Mouse (Mus musculus) lung, adult 18-20 months (tissue): ENCODE data around the gene Comp.

ENCODE experiments used
- DNase-seq, 2 experiments: peaks; one replicate each; pipeline ENCODE4 v3.0.0; 2022; ENCODE audit warnings: mixed read lengths in 2 of 2

The Comp gene

DNA sequence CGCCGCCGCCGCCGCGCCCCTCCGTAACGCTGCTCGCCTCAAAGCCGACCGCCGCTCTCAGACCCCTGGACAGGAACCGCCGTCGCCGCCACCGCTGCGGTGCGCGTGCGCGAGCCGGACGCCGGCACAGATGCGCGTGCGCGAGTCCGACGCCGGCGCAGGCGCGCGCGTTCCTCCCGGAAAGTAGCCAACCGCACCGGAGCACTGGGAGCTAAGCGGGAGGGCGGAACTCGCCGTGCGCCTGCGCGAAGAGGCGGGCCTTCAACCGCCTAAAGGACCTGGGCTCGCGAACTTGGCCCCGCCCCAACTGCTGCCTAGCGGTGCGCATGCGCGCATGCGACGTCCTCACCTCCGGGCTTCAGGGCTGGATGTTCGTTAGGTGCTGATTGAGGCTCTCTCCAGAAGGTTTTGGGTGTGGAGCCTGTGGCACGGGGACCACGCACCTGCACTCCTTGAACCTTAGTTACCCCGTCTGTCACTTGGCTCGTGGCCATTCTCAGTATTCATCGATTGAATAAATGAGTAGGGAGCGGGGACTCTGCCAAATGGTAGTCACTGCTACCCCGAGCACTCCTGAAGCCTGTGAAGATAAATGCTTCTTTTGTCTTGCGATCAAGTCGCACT, 20.1 kb upstream of the Comp start, which contains the start of gene Upf1:
TSS of gene Upf1 (minus strand) at position 85 of the 624 bp plus-strand sequence.
- DNase-seq: peak; percentile 98 to 99

DNA sequence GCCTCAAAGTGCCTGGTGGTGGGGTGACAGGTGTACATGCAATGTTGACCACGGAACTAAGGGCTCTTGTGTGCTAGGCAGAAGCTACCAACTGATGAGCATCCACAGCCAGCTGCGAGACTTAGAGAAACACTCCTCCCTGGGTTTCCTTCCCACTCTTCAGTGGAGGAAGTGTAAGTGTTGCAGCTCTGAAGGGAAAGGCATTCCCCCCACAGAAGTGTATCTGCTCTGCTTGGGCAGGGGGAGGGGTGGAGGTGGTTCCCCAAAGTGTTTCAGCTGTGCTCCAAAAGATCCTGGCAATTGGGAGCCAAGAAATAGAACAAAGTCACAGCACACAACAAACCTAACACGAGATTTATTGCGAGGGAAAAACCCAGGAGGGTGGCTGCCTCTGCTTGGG, 19.4 kb upstream of the Comp start:
- DNase-seq: no peak

DNA sequence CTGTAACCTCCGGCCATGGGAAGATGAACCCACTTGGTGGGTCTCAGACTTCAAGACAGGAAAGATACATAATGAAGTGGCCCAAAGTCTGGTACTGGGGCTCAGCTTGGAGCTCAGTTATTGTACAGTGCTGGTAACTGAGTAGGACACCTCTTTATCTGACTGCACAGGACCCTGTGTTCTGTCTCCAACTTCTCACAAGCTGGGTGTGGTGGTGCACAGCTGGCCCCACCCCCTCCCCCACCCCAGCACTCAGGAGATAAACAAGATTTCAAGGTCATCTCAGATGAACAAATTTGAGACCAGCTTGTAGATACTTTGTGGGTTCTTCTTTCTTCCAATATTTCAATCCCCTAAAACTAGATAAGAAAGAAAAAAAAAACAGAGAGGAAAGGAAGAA, 17.2 kb upstream of the Comp start:
- no peak for DNase-seq

DNA sequence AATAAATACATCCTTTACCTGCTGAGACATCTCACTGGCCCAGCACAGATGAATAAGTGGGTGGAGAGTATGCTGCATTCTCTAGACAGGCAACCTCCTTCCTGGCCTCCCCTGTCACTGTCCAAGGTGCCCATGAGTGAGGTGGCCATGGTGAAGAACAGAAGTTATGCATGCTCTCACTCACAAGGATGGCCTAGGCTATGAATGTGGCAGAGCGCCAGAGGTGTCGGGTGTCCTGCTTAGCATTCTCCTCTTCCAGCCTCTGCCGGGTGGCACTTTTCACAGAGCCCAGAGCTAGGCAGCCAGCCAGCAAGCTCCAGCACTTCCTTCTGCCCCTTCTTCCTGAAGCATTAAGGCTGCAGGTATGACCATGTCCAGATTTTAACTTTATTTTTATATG, 13.9 kb upstream of the Comp start:
- DNase-seq: peak in 1 of 2 experiments; percentile 46

DNA sequence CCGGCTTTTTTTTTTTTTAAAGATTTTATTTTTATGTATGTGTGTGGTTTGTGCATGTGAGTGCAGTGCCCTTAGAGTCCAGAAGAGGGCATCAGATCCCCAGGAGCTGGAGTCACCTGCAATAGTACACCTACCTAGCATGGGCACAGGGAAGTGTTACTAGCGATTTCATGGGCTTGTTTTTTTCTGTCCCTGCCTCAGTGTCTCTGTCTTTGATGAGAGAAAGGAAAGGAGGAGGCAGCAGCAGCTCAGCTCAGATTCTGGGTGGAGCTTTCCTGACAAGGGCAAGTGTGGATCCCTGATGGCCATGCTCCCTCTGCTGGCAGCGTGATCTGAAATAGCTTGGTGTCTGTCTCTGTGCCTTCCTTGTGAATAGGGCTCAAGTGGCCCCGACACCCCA, 12.6 kb upstream of the Comp start:
- no peak for DNase-seq

DNA sequence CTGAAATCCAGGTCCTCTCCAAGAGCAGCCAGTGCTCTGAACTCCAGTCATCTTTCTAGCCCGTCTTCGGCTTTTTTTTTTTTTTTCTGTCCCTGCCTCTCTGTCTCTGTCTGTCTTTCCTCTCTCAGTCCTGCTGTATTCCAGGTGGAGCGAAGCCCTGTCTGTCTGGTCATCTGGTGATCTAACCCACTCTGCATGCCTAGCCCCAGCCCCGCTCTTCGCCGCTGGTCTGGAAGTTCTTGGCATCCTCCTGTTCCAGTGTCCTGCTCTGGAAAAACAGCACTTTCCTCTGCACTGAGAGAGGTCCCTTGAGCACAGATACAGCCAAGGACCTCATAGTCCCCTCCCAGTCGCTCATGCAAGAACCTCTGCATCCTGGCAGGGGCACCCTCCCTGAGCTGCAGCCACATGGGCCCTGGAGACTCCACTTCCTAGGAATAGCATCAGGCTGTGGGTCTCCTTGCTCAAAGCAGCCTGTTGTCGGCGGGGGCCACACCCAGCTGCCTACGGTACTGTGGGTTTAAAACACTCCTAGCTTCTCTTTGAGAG, 11.8 kb upstream of the Comp start:
- DNase-seq: no peak

DNA sequence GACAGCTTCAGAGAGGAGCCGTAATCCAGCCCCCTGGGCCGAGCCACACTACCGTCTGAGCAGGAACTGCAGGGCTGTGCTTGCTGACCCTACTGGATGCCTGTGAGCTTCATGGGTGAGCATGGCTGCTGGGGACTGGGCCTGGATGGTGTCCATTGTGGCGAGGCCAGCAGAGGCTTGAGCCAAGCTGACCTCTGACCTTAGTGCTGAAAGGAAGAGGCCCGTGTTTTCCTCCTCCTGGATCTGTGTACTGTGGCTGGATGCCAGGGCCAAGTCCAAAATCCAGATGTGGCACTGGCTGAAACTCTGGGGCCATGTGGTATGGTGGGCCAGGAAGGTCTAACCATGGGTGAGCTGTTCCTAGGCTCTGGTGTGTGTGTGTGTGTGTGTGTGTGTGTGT, 9.3 kb upstream of the Comp start:
- peak in 1 of 2 experiments; percentile 40 for DNase-seq

DNA sequence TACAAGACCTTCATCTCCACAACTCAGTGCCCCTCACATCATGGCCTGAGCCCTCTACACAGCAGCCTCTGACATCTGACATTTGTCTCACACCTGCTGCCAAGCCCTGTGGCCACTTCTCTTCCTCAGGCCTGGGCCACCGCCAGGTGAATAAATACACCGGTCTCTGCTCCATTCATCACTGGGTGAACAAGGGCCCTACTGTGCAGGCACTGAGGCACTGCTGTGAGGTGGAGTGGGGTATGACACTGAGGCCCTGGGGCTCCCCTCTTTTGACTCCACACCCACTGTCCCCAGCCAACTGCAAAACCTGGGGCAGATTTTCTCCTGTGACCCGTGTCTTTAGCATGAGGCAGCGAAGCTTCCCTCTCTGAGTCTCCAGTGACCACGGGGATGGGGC, 6.8 kb upstream of the Comp start:
- DNase-seq: no peak

DNA sequence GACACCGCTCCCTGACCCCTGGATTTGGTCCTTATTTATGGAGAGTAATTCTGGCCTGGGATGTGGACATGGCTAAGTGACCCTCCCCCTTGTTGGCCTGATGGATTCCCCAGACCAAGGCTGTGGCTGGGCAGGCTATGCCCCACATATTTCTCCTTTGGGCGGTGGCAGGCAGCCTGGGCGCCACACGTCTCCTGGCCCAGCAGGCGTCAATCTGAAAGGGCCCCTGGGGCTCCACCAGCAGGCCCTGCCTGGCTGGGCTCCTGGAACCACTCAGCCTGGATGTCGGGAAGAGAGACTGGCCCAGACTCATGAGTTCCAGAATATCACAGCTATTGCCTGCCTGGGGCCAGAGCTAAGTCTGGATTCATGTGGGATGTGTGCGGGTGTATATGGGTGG, 2.9 kb upstream of the Comp start:
- no peak for DNase-seq

DNA sequence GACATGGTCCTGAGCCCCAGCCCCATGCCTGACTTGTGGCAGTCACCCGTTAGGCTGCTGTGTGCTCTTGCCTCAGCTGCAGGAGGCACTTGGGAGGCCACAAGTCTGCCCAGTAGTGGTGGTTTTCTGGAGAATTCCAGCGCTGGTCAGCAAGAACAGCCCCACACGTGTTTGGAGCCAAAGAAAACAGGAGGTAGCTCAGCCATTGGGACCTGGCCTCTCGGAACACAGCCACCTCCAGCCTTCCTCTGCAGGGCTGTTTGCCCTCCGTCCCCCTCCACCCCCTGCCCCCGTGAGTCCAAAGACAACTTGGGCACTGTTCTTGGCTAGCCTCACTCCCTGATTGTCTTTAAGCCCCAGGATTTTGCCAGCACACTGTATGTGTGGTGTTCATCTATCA, 1.4 kb upstream of the Comp start:
- DNase-seq: no peak

DNA sequence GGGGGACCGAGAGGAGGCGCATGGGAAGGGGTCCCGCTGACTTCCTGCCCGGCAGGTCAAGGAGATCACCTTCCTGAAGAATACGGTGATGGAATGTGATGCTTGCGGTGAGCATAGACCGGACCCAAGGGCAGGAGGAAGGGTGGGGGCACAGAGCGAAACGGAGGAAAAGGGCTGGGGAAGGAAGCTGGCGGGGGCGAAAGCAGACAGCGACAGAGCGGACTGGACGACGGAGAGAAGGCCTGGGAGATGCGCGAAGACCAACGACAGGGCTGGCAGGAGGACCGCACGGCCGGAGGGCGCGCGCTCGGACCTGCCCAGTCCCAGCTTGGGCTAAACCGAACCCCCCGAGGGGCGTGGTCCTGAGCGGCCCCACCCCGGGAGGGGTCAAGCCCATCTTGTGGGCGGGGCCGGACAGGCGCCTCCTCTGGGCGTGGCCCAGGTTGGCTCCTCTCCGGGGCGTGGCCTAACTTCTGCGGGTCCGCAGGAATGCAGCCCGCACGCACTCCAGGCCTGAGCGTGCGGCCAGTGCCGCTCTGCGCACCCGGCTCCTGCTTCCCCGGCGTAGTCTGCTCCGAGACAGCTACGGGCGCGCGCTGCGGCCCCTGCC, 1.1 kb downstream of the Comp start:
- DNase-seq: peak; percentile 80 to 85

DNA sequence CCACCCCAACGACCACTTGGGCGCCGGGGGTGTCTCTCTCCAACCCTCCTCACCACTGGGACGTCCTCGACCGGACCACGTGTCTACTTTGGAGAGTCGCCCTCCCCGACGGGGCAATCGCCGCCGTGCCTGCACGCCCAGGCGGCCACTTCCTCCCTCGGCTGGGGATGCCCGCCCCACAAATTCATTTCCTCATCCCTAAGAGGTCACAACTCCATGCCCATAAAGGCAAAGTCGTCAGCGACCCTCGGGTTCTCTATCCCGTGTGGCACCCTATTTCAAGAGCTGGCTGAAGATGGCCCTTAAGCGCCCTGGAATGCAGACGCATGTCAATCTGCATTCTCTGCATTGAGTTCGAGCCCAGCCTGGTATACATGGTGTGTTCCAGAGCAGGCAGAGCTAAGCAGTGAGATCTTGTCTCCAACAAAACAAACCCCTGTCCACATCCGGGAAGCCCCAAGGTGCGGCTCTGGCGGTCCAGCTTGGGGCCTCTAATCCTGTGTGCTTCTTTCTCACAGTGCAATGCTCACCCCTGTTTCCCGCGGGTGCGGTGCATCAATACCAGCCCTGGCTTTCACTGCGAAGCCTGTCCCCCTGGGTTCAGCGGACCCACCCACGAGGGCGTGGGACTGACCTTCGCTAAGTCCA, 2.0 kb downstream of the Comp start:
- DNase-seq: peak; percentile 27 to 41

DNA sequence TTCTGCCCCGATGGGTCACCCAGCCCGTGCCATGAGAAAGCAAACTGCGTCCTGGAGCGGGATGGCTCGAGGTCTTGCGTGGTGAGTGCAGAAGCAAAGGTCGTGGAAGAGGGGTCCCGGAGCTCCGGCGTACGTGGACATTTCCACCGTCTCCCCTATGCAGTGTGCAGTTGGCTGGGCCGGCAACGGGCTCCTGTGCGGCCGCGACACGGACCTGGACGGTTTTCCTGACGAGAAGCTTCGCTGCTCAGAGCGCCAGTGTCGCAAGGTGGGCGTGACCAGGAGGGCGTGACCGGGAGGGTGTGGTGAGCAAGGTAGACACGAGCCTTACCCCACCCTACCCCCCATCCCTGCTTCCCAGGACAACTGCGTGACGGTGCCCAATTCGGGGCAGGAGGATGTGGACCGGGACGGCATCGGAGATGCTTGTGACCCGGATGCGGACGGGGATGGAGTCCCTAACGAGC, 3.0 kb downstream of the Comp start:
- peak in 1 of 2 experiments; percentile 46 for DNase-seq

DNA sequence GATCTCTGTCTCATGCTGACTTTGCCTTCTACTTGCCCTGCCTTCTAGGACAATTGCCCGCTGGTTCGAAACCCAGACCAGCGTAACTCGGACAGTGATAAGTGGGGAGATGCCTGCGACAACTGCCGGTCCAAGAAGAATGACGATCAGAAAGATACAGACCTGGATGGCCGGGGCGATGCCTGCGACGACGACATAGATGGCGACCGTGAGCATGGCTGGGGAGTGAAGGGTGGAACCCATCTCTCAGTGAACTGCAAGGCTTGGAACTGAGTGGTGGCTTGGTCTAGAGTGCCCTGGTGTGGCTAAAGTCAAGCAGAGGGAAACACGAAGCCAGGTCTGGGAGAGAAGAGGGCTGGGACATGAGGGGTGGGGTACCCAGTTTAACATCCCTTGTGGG, 3.7 kb downstream of the Comp start:
- DNase-seq: no peak

DNA sequence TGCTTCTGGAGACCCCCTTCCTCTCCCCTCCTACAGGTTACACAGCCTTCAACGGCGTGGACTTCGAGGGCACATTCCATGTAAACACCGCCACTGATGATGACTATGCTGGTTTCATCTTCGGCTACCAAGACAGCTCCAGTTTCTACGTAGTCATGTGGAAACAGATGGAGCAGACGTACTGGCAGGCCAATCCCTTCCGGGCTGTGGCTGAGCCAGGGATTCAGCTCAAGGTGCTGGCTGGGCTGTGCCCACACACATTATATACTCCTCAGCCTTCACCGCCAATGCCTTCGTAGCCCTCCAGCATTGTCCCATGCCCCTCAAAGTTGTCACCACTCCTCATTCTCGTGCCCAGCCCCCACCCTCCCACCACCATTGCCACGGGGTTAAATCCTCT, 6.7 kb downstream of the Comp start:
- DNase-seq: no peak

DNA sequence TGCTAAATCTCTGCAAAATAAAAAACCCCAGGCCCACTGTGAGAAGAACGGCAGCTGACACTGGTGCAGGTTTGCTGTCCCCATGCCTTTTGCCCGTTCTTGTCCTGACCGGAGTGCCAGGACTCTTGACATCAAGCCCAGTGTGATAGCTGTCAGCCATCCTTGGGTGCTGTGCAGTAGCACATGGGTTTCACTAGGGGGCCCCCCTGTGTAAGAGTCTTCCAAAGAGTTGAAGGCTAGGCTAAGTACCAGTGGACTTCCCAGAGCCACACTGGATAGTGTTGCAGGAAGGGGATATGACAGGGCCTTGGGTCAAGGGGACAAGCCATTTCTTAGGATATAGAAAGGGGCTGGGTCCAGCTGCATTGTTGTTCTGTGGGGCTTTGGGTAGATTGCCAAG, 9.9 kb downstream of the Comp start:
- DNase-seq: peak; percentile 68 to 75

DNA sequence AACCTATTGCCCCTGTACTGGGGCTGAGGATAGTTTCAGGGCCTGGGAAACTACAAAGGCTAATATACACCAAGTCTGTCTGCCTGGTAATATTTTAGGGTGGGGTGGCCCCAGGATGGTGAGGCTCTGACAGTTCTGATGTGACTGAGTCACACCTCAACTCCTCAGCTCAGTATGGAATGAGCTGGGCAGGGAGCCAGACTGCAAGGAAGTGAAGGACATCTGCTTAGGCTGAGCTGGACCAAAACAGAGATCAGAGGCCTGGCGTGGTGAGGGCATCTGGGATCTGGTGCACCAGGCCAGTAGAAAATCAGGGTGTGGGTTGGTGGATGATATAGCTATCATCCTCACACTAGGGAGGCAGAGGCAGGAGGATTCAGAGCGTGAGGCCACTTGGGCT, 16.3 kb downstream of the Comp start:
- no peak for DNase-seq

DNA sequence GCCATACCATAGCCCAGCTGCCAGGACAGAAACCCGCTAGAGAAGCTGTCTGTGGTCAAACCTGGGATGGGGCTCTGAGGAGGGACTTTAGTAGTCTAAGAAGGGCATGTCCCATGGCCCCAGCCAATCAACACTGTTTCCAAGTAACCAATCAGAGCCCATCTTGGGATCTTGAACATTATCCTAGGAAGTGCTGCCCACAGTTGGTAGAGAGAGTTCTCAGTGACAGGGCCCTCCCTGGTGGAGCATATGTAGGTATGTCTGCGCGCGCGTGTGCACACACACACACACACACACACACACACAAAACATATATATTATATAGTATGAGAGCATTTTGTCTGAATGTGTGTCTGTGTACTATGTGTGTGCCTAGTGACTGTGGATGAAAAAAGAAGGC, 19.7 kb downstream of the Comp start:
- no peak for DNase-seq

DNA sequence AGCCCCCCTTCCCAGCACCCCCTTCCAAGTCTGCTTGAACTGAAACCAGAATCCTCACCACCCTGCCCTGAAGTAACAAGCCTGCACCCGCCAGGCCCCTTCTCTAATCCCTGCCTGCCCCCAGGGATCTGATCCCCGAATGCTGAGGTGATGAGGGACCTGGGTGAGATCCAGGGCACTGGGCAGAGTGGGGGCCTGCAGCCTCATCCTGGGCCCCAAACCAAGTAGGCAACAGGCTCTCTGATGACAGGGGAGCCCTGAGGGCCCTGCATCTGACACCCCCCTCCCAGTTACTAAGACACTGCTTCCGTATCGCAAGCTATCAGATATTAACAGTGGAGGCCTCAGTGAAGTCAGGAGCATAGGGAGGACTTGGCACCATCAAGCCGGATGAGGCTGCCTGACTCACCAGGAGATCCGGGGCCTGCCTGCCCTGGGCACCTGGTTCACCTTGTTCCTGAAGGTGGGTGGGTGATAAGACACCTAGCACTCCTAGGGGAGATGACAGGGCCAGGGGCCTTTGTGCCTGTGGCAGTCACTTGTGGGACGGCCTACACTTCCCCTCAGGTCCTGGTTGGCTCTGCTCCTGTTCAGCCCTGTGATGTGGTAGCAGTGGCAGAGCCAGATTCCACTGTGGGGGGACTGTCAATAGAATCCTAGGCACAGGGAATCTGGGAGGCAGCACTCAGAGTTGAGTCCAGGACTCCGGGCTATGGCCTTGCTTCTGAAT, 21.1 kb downstream of the Comp start:
- DNase-seq: no peak

DNA sequence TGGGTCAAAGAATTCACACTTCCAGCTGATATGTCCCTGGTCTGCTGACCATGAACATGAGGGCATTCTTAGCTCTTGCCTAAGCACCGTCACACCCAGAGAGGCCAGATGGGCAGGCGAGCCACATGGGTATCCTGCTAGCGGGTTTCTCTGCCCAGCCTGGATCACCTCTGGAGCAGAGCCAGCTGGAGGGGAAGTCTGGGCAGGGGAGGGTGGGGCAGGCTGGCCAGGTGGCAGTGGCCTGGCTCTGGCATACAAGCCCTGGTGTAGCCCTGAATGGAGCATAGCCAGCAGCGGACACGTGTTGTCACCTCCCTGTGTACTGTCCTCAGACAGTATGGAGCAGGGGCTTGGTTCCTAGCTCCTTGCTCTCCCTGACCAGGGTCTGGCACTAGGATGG, 22.3 kb downstream of the Comp start:
- peak in 1 of 2 experiments; percentile 38 for DNase-seq

DNA sequence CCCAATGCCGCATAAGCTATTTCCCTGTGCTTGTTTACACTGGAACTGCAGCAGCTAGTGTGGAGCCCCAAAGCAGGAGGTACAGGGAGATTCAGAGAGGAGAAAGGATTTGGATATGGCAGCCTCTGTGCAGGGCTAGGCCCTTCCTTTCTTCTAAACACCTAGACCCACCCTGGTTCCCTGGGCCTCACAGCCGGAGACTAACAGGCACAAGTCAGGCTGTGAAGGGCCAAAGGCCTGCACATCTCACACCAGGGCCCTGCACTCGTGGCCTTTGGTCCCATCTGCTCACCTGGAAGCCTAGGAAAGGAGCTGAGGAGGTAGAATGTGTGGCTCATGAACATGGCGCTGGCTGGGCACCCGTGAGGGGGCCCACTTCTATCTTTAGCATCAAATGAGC, 22.8 kb downstream of the Comp start:
- DNase-seq: no peak

DNA sequence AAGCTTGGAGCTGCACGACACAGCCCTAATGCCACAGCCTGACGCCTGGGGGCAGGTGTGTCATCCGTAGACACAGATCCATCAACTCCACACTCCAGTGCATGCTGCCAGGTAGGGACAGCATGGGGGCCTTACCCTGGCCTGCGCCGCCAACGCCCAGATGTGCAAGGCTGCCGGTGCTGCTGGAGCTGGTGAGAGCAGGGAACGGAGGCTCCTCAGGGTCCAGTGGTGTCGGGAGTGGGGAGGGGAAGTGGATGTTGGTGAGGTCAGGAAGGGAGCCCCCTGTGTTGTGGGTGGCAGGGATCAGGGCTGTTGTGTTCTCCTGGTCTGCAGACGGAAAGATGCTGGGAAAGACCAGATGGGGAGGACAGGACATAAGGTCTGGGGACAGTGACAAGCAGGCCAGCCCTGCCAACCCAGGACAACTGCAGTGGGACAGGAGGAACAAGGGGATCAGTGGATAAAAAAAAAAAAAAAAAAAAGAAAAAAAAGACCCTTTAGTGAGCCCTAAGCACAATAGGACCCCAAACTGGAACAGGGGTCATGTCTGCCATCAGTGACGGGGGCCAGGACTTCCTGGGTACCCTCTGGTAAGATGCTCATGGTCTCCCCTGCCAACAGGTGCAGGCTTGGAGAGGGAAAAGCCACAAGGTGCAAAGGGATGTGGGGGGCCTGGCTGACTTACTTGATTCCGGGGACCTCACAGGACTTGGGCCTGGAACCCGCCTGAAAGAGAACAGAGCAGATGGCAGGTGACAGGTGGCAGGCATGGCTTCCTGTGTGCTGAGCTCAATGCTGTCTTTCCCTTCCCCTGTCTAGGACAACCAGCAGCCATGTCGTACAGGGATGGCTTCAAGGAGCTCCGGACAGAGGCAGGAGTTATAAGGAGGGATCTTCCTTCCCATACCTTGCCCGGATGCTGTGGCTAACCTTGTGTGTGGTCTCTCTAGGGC, 24.5 kb downstream of the Comp start:
- DNase-seq: no peak
